Comparison of ENCODE assay signal across 8 mouse cellular contexts in genomic region chr7:39544242-39545111, GRCm38 (mm10). TPM values are rescaled to one million over a fixed set of nuclear protein-coding genes. Genes with fewer than 3 reads are reported as not detected.
DNase-seq lines count a peak whose midpoint lies in the region; ATAC-seq and TF ChIP-seq lines count a peak whose summit lies in the region.

No protein-coding gene starts in this region.

- WGBS in forebrain, postnatal 0 days = 1% methylated on average over 42 of the region's 43 CpGs
- WGBS in lung, embryonic 14.5 days = under 1% methylated on average over 43 of the region's 43 CpGs

- TF ChIP-seq CTCF in forebrain, postnatal 0 days (IDR thresholded peaks at IDR 0.05; ENCODE audit: low read depth) = peak; percentile 61
- TF ChIP-seq CTCF in layer of hippocampus, adult 2 months (conservative IDR thresholded peaks at IDR 0.05) = peak; percentile 77
- TF ChIP-seq CTCF in lung, embryonic 14.5 days (IDR thresholded peaks at IDR 0.05; ENCODE audit: low read depth) = peak; percentile 65

- H3K27ac ChIP-seq in forebrain, postnatal 0 days (ENCODE audit: low read depth, low read length) = peak overlapping the region; percentile 76
- H3K27ac ChIP-seq in layer of hippocampus, adult 2 months = peak overlapping the region; percentile 92
- H3K27ac ChIP-seq in lung, embryonic 14.5 days (ENCODE audit: low read depth) = peak overlapping the region; percentile 98

- no peaks in the 10 kb centered on the region for H3K9me3 ChIP-seq in forebrain, postnatal 0 days (ENCODE audit: low read length)
- H3K9me3 ChIP-seq in lung, embryonic 14.5 days (ENCODE audit: low read depth, low read length) = no peaks in the 10 kb centered on the region

- no peaks in the 10 kb centered on the region for H3K36me3 ChIP-seq in forebrain, postnatal 0 days (ENCODE audit: insufficient read depth)
- no peaks in the 10 kb centered on the region for H3K36me3 ChIP-seq in lung, embryonic 14.5 days (ENCODE audit: insufficient read depth)

- DNase-seq in MN1 (ENCODE audit: low spot score) = peak; percentile 87
- peak; percentile 66 for DNase-seq in cerebellum, adult 8-10 months
- peak; percentile 82 for DNase-seq in forebrain, postnatal 0 days
- peak; percentile 79 to 80 for DNase-seq in heart, postnatal 36 days
- peak; percentile 48 to 60 for DNase-seq in layer of hippocampus, adult 2 months (ENCODE audit: low spot score in 2 of 2)
- peak; percentile 93 for DNase-seq in lung, embryonic 14.5 days
- peak; percentile 71 for DNase-seq in testis, postnatal 14 days (ENCODE audit: low spot score)

- intact Hi-C loops in heart, postnatal 36 days (cut with DNase I) = no loop called here

- peak overlapping the region; percentile 53 for H3K4me3 ChIP-seq in forebrain, postnatal 0 days (ENCODE audit: low read depth, low read length)
- H3K4me3 ChIP-seq in layer of hippocampus, adult 2 months = peak overlapping the region; percentile 74
- peak overlapping the region; percentile 56 for H3K4me3 ChIP-seq in lung, embryonic 14.5 days (ENCODE audit: low read depth, low read length)

- H3K27me3 ChIP-seq in forebrain, postnatal 0 days (ENCODE audit: insufficient read depth, low read length) = no peaks in the 10 kb centered on the region
- H3K27me3 ChIP-seq in lung, embryonic 14.5 days (ENCODE audit: insufficient read depth, low read length) = no peaks in the 10 kb centered on the region

- 0 out of 2 replicates have a peak, but pooled peaks cover 4% of the 10 kb centered on the region for H3K4me1 ChIP-seq in forebrain, postnatal 0 days (ENCODE audit: insufficient read depth)
- 0 out of 2 replicates have a peak, but pooled peaks cover 2% of the 10 kb centered on the region for H3K4me1 ChIP-seq in lung, embryonic 14.5 days (ENCODE audit: insufficient read depth)

- H3K9ac ChIP-seq in forebrain, postnatal 0 days = peak overlapping the region; percentile 66
- H3K9ac ChIP-seq in lung, embryonic 14.5 days = peak overlapping the region; percentile 79

- ATAC-seq in forebrain, postnatal 0 days = peak; percentile 97
- peak; percentile 98 for ATAC-seq in lung, embryonic 14.5 days (ENCODE audit: insufficient read depth)
- ATAC-seq in neutrophil, adult 5-6 weeks (ENCODE audit: extremely low read depth, insufficient number of reproducible peaks, low FRiP score, poor library complexity, severe bottlenecking) = peak; percentile 72

- H3K4me2 ChIP-seq in forebrain, postnatal 0 days (ENCODE audit: low read depth) = peak overlapping the region; percentile 78
- peak overlapping the region; percentile 56 for H3K4me2 ChIP-seq in lung, embryonic 14.5 days

RNA-seq across cellular contexts. Expression of gene Zfp619, which starts 26.9 kb away (rescaled TPM):
- 4.8 and 6.6 TPM in 2 replicates for total RNA-seq in forebrain, postnatal 0 days (2014; rRNA removed)
- polyA plus RNA-seq in forebrain, postnatal 0 days (2015; fragmentation: Nextera tagmentation; extraction: Ambion mirVana) = 1.0 and 1.2 TPM in 2 replicates
- 1 to 10 TPM; 1.9 TPM for total RNA-seq in heart, postnatal 36 days (2021)
- total RNA-seq in layer of hippocampus, adult 2 months (2021) = 1 to 10 TPM; 4.2 to 4.4 TPM
- polyA plus RNA-seq in lung, embryonic 14.5 days (2014; fragmentation: Nextera tagmentation; extraction: Ambion mirVana) = 3.0 and 4.1 TPM in 2 replicates
- total RNA-seq in neutrophil, adult 5-6 weeks (2017) = 7.0 and 7.2 TPM in 2 replicates

Comparison
In these comparisons a context has a peak if more than half of its experiments do, and no peak if none do; other contexts are left out.
1. Peak in every context shown above with its lines: DNase-seq, ATAC-seq, H3K4me3 ChIP-seq and H3K27ac ChIP-seq.